Mouse (Mus musculus): ENCODE measurements around the gene Tgfb3.

DNA sequence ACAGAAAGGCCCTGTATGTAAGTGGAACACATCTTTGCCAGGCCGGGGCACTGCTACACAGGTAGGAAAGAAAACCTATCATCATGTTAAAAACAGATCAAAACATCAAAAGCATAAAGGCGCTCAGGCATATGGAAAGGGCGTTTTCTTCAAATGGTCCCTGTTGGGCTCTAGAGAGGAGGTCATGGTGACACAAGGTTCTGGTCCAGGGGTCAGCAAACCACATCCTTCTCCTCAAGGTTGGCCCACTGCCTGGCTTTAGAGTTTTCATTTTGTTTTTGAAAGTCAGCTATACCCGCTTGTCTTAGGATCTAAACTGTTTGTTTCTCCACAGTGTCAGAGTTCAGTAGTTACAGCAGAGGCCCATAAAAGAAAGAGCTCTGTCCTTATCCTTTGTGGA, 30.7 kb upstream of the Tgfb3 start:
- TF ChIP-seq POLR2A (IDR thresholded peaks at IDR 0.05; ENCODE audit: insufficient read depth, low read depth, low read length) (no peak), CTCF (IDR thresholded peaks at IDR 0.05; ENCODE audit: insufficient read depth, low read depth, low read length) (no peak)
